Mouse (Mus musculus) thymus, postnatal 4 days (tissue): ENCODE data around the gene Grid2.

Experiments
- DNase-seq: peaks from one replicate; pipeline ENCODE4 v3.0.0; 2021

The Grid2 gene

GRCm38 (mm10) chr6:64077911-64078310 lies 822.2 kb downstream of the Grid2 start:
- DNase-seq, result no peak

- no peak for DNase-seq
Measured at GRCm38 (mm10) chr6:64098662-64099061, 843.0 kb downstream of the Grid2 start.

- DNase-seq, result no peak
Measured at GRCm38 (mm10) chr6:64114594-64114993, 858.9 kb downstream of the Grid2 start.

GRCm38 (mm10) chr6:64136275-64136674 lies 880.6 kb downstream of the Grid2 start:
- DNase-seq, result no peak

- no peak for DNase-seq
Measured at GRCm38 (mm10) chr6:64148613-64149012, 892.9 kb downstream of the Grid2 start.

- no peak for DNase-seq
Measured at GRCm38 (mm10) chr6:64174995-64175612, 919.4 kb downstream of the Grid2 start.

- no peak for DNase-seq
Measured at GRCm38 (mm10) chr6:64193646-64194045, 938.0 kb downstream of the Grid2 start.

- no peak for DNase-seq
Measured at GRCm38 (mm10) chr6:64202396-64203122, 946.9 kb downstream of the Grid2 start.

GRCm38 (mm10) chr6:64236351-64236750 lies 980.7 kb downstream of the Grid2 start:
- no peak for DNase-seq

- no peak for DNase-seq
Measured at GRCm38 (mm10) chr6:64240526-64240925, 984.9 kb downstream of the Grid2 start.

GRCm38 (mm10) chr6:64245951-64246350 lies 990.3 kb downstream of the Grid2 start:
- no peak for DNase-seq

GRCm38 (mm10) chr6:64251041-64251440 lies 995.4 kb downstream of the Grid2 start:
- DNase-seq, result no peak

- no peak for DNase-seq
Measured at GRCm38 (mm10) chr6:64263517-64263916, 1007.8 kb downstream of the Grid2 start.

GRCm38 (mm10) chr6:64264224-64264623 lies 1008.5 kb downstream of the Grid2 start:
- DNase-seq, result no peak

GRCm38 (mm10) chr6:64274319-64275114 lies 1018.8 kb downstream of the Grid2 start:
- no peak for DNase-seq

- no peak for DNase-seq
Measured at GRCm38 (mm10) chr6:64279927-64280326, 1024.3 kb downstream of the Grid2 start.

- DNase-seq, result no peak
Measured at GRCm38 (mm10) chr6:64293761-64294160, 1038.1 kb downstream of the Grid2 start.

- DNase-seq, result no peak
Measured at GRCm38 (mm10) chr6:64297633-64298032, 1042.0 kb downstream of the Grid2 start.

- DNase-seq, result no peak
Measured at GRCm38 (mm10) chr6:64304709-64305476, 1049.2 kb downstream of the Grid2 start.

GRCm38 (mm10) chr6:64308631-64309030 lies 1053.0 kb downstream of the Grid2 start:
- DNase-seq, result no peak

GRCm38 (mm10) chr6:64313132-64313531 lies 1057.5 kb downstream of the Grid2 start:
- DNase-seq, result no peak

GRCm38 (mm10) chr6:64326936-64327335 lies 1071.3 kb downstream of the Grid2 start:
- DNase-seq, result no peak

- DNase-seq, result no peak
Measured at GRCm38 (mm10) chr6:64327876-64328275, 1072.2 kb downstream of the Grid2 start.
